Mouse (Mus musculus) heart, postnatal 10 days (tissue): ENCODE data around the gene Cdc42bpg. TPM values are rescaled to one million over a fixed set of nuclear protein-coding genes. Genes with fewer than 3 reads are reported as not detected.
A peak's percentile ranks its signal among the peaks of the same experiment; 100 is the strongest.

Experiments used
- DNase-seq, 2 experiments: peaks; one replicate each; pipeline ENCODE4 v3.0.0; 2021
- intact Hi-C: fragments of 180-260 bp; cut with DNase I; formaldehyde crosslinking; loops from one replicate; pipeline ENCODE4 v1.15.1; 2025
- total RNA-seq, 2 experiments: library from RNA; stranded (reverse); gene quantifications; 2 replicates each; pipeline ENCODE4 v1.2.3; 2021

The Cdc42bpg gene
- total RNA-seq = 1 to 10 TPM; 9.6 to 9.9 TPM

DNA sequence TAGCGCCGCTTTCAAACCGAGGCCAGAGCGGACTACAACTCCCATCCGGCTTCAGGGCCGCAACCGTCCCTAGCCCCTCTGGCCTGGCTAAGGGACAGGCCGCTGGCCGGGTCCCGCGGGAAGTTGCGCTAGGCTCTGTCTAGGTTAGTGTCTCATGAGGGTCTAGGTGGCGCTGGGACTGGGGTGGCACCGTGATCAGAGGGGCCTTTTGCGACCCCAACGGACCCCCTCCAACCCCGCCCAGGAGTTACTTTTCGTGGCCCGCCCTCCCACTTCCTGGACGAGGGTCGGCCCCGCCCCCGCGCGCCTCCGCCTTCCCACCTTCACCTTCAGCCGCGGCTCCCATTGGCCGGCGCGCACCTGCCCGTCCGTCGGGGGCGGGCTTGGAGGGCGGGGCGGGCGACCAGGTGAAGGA, at the start of gene Cdc42bpg:
Gene Cdc42bpg (plus strand): TSS at position 320 of the 415 bp plus-strand sequence.
- intact Hi-C loops = loop anchor here (2.0 kb wide), 1 partner anchor 25 kb away; no protein-coding TSS in a partner anchor
- peak; percentile 86 to 89 for DNase-seq

DNA sequence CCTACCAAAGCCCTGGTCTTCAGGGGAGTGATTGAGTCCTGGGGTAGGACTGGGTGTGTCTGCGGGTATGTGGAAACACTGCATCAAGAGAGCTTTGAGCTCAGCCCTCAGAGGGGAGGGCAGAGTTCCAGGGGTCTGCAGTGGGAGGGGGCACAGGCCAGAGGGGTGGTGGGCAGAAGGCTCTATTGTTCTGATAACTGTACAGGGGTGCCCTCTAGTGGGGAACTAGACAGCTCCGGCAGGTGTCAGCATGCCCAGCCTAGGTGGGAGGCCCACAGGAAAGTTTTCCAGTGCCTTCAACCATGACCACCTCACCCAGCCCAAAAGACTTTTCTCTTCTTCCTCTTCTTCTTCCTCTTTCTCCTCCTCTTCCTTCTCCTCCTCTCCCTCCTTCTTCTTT, 45.8 kb upstream of the Cdc42bpg start:
- intact Hi-C loops = no loop called here
- DNase-seq = peak in 1 of 2 experiments; percentile 28

DNA sequence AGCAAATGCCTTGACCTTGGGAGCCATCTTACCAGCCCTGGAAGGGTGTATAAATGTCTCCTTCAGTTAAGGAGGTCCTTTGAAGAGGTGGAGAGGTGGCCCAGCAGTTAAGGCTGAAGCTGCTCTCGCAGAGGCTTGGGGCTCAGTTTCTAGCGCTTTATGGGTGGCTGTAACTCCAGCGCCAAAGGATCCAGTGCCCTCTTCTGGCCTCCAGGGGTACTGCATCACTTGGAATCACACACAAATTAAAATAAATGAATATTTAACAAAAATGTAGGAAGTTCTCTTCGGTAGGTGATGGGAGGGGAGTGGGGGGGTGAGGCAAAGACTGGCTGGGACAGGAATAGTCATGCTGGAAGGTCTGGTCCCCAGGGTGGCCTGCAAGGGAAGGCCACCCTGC, 45.3 kb upstream of the Cdc42bpg start:
- intact Hi-C loops = no loop called here
- no peak for DNase-seq

DNA sequence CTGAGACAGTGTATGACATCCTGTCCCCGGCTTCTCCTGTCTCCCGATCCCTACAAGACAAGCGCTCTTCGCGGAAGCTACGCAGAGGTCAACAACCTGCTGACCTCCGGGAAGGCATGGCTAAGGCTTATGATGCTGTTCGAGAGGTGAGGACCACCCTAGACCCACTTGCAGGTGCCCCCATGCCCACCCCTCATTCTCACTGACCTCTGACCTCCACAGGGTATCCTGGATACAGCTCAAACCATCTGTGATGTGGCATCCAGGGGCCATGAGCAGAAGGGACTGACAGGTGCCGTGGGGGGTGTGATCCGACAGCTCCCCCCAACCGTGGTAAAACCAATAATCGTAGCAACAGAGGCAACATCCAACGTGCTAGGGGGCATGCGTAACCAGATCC, 44.9 kb upstream of the Cdc42bpg start:
- DNase-seq = no peak
- intact Hi-C loops = no loop called here

DNA sequence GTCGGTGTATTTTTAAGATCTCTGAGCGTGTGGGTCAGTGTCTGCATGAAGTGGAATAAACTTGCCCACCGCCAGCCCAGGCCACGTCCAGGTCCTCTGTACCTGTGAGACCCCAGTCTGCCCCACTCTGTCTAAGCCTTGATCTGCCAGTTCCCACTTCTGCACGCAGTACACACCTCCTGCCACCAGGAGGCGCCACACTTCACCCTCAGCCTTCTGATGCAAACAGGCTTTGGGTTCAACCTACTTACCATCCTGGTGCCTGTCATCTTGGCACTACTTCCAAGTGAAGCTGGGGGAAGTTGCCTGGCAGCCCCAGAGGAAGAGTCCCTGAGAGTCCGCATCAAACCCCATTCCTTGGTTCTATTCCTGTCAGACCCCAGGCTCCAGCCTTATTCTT, 44.0 kb upstream of the Cdc42bpg start:
- DNase-seq = peak; percentile 65 to 86
- intact Hi-C loops = loop anchor here (1.0 kb wide), 1 partner anchor 69 kb away; no protein-coding TSS in a partner anchor

DNA sequence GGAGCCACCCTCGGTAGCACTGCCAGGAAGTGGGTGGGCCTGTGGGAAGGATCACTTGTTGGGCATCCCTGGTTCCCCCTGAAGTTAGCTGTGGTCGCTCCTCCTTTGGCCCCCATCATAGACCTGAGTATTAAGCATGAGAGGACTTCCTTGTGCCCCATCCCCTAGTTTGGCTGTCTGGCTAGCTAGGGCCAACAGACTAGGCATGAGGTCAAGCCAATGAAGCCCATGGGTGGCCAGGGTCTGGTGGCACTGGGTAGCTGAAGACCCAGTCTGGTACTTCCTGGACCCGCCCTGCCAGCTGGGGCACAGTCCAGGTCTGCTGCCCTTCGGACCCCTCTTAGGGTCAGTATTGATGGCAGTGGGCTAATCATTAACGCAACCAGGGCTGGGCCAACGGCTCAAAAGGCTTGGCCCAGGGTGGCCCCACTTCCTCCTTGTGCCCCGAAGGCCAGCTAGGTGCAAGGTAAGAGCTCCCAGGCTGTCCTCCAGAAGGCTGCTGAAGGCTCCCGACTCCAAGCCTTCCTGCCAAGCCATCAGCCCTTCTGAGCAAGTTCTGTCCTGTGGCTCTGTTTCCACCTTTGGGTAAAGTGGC, 43.3 kb upstream of the Cdc42bpg start:
- DNase-seq = no peak
- intact Hi-C loops = loop anchor here (1.0 kb wide), 1 partner anchor 68 kb away; no protein-coding TSS in a partner anchor

DNA sequence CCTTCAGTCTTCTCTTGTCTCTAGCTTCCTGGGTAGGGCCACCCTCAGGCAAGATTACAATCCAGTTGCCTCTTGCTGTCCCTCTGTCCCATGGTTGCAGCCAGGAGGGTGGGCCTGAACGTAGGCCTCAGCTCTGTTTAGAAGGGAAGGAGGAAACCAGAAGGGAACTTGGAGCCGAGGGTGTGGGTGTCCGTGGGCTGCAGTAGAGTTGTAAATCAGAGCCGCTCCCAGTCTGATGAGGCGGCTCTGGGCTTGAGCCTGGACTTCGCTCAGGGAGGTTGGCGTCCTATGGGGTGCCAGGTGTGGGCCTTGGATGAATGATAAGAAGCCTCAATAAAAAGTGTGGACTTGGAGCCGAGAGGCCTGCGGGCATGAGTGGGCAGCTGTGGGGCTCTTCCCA, 42.1 kb upstream of the Cdc42bpg start:
- intact Hi-C loops = no loop called here
- no peak for DNase-seq

DNA sequence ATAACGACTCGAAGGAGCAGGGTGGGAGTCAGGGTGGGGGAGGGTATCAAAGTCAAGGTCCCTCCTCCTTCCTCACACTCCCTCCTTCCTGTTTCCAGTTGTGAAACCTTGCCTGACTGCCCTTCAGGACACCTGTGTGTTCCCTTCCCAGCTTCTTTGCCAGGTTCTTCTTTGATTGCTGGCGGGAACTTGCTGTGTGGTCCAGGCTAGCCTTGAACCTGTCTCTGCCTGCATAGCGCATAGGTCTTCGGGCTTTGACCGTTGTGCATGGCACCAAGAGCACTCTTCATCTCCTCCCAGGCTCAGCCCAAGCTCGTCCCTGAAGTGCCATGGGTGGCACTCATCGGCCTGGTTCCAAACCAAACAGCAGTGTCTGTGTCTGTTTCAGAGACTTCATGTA, 41.3 kb upstream of the Cdc42bpg start:
- intact Hi-C loops = no loop called here

DNA sequence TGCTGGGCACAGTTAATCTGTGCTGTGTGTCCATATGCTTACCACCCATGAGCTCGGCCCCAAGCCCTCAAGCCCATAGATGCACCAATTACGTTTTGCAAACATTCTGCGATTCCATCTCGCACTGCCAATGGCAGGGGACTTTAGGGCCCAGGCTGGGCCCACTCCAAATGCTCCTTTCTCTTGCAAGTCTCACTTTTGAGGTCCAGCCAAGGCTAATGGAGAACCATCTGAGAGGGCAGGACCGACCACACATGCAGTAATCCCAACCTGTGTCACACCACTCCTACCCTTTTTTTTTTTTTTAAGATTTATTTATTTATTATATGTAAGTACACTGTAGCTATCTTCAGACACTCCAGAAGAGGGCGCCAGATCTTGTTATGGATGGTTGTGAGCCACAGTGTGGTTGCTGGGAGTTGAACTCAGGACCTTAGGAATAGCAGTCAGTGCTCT, 40.5 kb upstream of the Cdc42bpg start:
- intact Hi-C loops = no loop called here
- no peak for DNase-seq

More for the DNA sequence above, 41.3 kb upstream of the Cdc42bpg start:
- no peak for DNase-seq

DNA sequence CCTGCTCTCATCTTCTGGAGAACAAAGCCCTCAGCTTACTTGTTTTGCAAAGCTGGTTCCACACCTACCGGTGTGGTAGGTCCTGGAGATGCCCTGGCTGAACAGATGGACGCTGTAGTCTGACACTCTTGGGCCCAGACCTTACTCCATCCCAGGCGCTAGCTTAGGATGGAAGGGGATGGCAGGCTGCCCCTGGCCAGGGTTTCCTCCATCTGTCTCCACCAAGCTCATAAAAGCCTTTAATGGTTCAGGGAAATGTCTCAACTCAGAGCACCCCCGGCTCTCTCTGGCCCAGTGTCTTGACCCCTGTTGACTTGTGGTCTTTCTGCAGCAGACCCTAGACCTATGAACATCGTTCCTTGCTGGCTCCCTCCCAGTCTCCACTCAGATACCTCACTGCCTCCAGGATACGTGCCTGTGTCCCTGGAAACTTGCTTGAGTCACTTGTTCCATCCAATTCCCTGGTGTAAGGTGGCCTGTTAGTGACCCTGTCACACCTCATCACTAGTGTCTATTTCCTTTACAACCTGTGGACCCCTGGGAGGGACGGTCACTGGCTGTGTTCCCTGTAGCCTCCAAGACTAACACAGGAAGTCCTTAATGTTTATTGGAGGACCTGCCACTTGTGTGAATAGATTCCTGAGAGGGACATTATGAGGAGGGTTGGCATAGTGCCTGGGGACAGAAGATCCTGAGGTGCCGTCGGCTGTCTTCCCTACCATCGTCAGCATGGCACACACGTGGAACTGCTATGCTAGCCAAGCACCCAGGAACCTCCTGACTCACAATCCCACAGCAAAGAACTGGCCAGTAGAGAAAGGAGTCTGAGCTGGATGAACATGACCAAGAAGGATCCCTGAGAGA, 38.7 kb upstream of the Cdc42bpg start:
- intact Hi-C loops = loop anchor here (1.0 kb wide), 1 partner anchor 37 kb away; no protein-coding TSS in a partner anchor
- DNase-seq = peak in 1 of 2 experiments; percentile 32

DNA sequence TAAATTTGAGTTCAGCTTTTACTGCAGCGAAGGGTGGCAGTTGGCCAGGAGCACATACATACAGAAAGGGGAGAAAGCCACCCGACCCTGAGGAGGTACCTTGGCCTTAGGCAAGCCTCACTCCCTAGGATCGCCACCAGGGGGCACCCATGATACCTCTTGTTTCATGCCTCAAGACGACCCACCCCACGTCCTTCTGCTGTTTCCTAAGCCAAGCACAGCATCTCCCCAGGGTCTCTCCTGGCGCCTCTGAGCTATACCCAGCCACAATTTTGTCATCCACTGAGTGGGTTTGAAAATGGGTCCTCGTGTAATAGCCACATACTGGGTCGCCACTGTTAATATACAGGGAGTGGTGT, 38.1 kb upstream of the Cdc42bpg start:
- intact Hi-C loops = loop anchor here (1.0 kb wide), 1 partner anchor 36 kb away; no protein-coding TSS in a partner anchor
- peak; percentile 89 to 95 for DNase-seq

DNA sequence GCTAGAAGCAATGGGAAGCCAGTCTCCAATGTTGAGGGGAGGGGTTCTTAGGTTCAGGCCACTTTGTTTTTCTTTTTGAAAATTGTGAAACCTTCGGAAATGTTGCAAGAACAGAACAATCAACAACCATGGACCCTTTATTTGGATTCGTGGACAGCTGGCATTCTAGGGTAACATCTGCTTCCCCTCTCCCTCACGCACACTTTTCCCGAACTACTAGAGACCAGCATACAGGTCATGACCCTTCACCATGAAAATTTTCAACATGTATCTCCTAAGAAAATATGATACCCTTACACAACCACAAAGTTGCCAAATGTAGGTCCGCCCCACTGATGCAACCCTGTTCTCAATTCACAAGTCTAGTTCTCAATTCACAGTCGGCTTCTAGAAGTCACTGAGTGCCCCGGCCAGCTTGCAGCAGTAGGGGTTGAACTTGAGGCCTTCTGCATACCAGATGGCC, 37.6 kb upstream of the Cdc42bpg start:
- no peak for DNase-seq
- intact Hi-C loops = loop anchor here (1.0 kb wide), 1 partner anchor 36 kb away; no protein-coding TSS in a partner anchor

DNA sequence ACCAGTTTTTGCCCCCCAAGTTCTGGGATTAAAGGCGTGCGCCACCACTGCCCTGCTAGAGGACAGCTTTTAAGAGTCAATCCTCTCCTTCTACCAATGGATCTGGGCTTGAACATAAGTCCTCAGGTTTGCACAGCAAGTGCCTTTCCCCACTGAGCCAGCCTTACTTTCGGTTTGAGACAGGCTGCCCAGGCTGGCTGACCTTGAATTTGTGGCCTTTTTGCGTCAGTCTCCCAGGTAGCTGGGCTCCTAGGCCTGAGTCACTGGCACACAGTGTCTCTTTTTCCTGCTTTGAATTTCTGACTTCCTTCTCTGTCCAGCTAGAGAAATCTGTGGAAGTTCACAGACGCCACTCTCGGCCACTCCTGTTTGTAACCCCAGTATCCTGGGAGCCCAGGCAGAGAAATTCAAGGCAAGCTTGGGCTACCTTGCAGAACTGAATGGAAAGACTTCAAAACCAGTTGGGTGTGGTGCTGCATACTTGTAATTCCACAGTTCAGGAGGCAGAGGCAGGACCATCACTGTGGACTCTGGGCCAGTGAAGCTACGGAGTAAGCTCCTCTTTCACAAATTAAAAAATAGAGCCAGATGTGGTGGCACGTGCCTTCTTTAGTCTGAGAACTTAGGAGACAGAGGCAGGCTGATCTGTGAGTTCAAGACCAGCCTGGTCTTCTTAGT, 36.3 kb upstream of the Cdc42bpg start:
- intact Hi-C loops = no loop called here
- DNase-seq = no peak

DNA sequence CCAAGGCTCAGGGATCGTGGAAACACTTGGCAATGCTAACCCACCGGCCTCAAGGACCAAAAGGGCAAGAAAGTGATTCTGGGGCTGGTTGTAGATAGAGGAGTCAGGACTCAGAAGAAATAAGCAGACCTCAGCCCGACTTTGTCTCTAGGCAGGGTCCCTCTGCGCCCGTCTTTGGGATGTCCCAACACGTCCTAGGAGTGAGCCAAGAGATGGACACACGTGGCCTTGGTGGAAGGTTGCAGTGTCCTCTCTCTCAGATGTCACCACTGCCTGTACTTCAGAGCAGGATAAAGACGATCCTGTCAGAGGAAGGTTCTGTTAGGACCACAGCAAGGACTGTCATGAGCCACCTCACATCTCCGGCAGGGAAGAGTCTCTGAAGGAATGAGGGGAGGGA, 35.6 kb upstream of the Cdc42bpg start:
- no peak for DNase-seq
- intact Hi-C loops = no loop called here

DNA sequence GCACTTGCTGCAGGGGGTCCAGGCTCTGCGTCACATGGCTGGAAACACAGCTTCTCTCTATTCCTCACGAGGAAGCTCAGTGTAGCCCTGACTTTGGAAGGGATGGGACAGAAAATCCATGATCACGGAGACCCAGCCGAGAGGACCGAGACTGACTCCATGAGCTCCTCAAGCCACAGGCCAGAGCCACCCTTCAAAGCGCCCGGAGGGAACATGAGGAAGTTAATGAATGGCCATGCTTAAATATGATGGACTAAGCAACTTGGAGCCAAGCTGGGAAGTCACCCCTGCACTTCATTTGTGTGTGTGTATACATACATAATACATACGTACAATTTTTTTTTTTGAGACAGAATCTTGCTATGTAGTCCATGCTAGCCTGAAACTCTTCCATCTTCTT, 35.0 kb upstream of the Cdc42bpg start:
- DNase-seq = no peak
- intact Hi-C loops = no loop called here

DNA sequence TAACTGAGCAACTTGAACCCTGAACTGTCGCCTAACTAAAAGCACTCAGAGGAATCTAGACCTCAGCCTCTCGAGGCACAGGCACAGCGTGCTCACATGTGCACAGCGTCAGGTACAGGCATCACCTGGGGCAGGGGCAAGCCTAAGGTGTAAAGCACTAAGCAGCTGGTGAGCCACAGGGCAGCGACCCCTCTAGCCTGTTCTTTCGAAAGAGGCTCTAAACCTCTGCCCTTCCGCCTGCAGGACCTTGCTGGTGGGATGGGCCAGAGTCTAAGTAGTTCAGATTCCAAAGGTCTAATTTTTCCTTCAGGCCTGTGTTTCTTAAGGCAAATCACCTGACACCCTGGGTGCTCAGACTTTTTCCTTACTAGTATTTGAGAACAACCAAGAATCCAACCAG, 34.2 kb upstream of the Cdc42bpg start:
- no peak for DNase-seq
- intact Hi-C loops = no loop called here

DNA sequence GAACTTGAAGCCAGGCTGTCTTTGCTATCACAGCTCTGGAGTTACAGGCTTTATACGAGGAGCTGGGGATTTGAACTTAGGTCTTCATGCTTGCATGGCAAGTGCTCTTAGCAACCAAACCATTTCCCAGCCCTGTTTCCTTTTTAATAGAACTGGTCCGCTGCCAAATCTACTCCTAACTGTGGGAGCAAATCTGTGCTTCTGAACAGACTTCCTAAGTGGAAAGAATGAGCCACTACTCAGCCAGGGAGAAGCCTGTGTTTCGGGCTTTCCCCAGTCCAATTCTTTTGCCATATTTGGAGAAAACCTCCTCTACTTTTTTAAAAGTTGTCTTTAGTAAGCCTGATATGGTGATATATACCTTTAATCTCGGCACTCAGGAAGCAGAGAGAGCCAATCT, 33.5 kb upstream of the Cdc42bpg start:
- intact Hi-C loops = no loop called here
- peak; percentile 55 to 65 for DNase-seq

DNA sequence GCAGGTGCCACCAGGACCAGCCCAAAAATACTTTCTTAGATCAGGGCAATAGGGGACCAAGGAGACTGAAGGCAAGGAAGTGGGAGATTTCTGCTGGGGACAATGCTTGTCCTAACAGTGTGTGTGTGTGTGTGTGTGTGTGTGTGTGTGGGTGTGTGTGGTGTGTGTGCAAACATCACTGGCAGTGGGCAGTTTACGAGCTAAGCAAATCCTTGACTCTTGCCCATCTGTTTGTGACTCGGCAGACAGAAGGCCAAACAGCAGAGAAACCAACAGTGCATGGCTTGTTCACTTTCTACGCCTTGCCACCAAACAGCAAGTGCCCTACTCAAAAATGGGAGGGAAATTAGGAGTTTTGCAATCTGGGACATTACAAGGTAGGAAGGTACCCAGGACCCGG, 32.7 kb upstream of the Cdc42bpg start:
- no peak for DNase-seq
- intact Hi-C loops = no loop called here

DNA sequence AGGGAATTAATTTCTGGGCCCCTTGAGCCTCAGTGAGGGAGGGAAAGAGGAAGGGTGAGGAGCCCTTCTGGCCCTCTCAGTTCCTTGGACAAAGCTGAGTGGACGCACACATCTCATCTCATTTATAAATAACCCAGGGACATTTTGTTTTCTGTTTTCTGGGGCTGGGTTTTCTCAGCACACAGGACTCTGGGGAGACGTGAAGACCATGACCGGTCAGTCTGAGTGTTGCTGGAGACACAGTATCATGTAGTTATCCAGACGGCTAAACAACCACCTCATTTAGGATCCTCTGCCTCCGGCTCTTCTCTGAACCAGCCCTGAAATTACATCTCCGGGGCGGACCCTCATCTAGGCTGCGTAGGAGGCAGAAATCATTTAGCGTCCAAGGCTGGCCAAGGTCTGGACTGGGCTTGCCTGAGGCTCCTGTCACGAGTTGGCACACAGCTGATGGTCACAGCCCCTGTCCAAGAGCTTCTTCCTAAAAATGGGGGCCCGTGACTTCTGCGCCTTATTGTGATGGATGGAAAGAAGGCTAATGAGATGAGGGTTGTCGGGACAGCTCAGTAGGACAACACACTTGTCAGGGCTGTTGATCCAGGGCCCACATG, 32.2 kb upstream of the Cdc42bpg start:
- no peak for DNase-seq
- intact Hi-C loops = no loop called here

DNA sequence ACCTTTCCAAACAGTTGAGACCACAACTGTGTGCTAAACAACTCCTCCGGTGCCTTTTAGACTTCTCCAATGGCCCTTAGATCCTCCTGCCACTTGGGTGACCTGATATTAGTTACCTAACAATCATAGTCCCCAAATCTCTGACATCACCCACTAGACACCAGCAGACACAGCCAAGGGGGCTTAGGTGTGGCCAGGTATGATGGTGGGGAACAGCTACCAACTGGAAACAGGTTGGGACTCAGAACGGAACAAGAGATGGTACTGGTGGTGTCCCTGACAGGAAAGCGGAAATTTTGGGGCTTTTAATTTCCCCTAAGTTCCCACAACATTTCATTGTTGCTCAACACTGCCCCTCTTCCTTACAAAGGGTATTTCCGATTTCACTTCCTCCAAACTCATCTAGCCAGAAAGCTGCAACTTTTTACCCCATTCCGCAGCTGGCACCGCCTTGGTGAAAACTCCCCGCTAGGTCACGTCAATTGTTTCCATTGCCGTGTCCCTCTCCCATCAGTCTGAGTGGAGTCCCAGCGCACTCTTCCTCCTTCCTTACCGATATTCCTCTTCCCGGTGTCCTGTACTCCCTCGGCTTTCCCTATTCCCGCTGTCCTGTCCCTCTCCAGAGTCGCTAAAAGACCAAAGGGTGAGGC, 30.4 kb upstream of the Cdc42bpg start:
- intact Hi-C loops = no loop called here
- no peak for DNase-seq
